Mouse (Mus musculus): ENCODE data around the gene Glyr1.

DNA sequence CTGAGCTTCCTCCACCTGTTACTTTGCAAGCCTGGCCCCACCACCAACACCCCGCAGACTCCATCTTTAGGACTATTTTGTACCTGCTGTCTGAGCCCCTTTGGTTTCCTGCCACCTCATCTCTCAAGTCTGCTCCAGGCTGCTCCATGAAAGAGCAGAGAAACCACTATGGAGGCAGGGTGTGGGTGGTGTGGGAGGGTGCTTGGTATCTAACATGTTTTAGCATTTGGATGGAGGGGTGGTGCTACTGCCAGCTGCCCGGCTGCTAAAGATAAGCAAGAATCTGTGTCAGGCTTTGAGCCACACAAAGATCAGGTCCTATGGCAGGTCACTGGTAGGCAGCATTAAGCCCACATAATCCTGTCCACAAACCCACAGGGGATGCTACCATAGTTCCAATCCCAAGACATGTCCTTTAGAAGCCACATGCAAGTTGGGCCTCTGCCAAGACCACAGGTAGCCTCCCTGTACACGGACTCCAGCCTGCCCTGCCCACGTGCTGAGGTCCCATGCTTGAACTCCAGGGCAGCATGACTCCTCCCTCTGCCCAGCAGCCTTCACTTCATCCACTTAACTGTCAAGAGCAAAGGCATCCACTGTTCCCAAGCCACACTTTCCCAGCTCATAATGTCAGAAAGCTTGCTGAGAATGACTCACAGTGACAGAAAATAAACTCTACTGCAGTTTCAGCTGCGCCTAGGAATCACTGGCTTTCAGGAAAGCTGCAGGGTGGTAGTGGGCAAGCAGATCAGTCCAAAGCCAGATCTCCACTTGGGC, 71.2 kb downstream of the Glyr1 start:
- no peak for TF ChIP-seq CTCF (IDR thresholded peaks at IDR 0.05; ENCODE audit: extremely low read depth, insufficient read depth, low read length)
- no peak for TF ChIP-seq POLR2A (IDR thresholded peaks at IDR 0.05; ENCODE audit: extremely low read depth, insufficient read depth, low read length)
